ENCODE assay signal across 13 mouse cellular contexts in the genomic region with DNA sequence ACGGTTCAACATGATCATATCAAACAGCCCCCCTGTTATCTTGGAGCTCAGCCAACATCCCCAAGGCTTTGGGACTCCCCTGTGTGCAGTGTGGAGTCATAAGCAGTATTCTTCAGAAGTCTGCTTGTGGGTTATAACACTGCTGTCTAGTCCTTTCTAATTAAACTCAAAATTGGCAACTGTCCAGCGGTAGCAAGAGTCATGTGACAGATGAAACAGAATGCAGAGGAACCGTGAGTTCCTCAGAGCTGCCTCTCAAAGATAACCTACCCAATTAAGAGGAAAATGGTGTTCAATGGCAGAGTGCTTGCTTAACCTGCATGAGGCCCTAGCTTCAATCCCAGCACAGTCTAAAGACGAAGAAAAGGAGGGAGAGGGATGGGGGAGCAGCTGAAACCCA. TPM values are rescaled to one million over a fixed set of nuclear protein-coding genes. Genes with fewer than 3 reads are reported as not detected.
DNase-seq lines count a peak whose midpoint lies in the region; ATAC-seq and TF ChIP-seq lines count a peak whose summit lies in the region.
"Had no signal": no experiment of that assay in that cellular context is flagged by ENCODE, and none has a peak within 500 bp of the region (broad histone marks: within the 10 kb centered on the region; RNA-seq: fewer than 3 reads in every experiment).

No protein-coding gene starts in this region.

- no peak overlapping the region for H3K27ac ChIP-seq in lung, embryonic 14.5 days (ENCODE audit: low read depth)
- H3K27ac ChIP-seq in forebrain, embryonic 16.5 days (ENCODE audit: low read length), result peak overlapping the region; percentile 10; the same call in 1 of the 2 replicates
- H3K27ac ChIP-seq: heart, embryonic 15.5 days; stomach, embryonic 15.5 days had no signal

- H3K27me3 ChIP-seq in lung, embryonic 14.5 days (ENCODE audit: insufficient read depth, low read length), result no peaks in the 10 kb centered on the region
- no peaks in the 10 kb centered on the region for H3K27me3 ChIP-seq in forebrain, embryonic 16.5 days (replicated peaks; ENCODE audit: control insufficient read depth, insufficient read depth, low read length)
- H3K27me3 ChIP-seq: heart, embryonic 15.5 days; stomach, embryonic 15.5 days had no signal

- 15% methylated on average over 4 of the region's 4 CpGs for WGBS in lung, embryonic 14.5 days
- WGBS in forebrain, embryonic 16.5 days, result 5% methylated on average over 4 of the region's 4 CpGs

- no peak overlapping the region for H3K4me3 ChIP-seq in lung, embryonic 14.5 days (ENCODE audit: low read depth, low read length)
- H3K4me3 ChIP-seq in forebrain, embryonic 16.5 days (replicated peaks; ENCODE audit: low read length), result no peak overlapping the region
- H3K4me3 ChIP-seq: erythroblast, embryonic 14.5 days; heart, embryonic 15.5 days; stomach, embryonic 15.5 days had no signal

- H3K9me3 ChIP-seq in lung, embryonic 14.5 days (ENCODE audit: low read depth, low read length), result no peaks in the 10 kb centered on the region
- no peaks in the 10 kb centered on the region for H3K9me3 ChIP-seq in forebrain, embryonic 16.5 days (ENCODE audit: control insufficient read depth, low read length)
- H3K9me3 ChIP-seq: heart, embryonic 15.5 days; stomach, embryonic 15.5 days had no signal

- H3K36me3 ChIP-seq in lung, embryonic 14.5 days (ENCODE audit: insufficient read depth), result no peaks in the 10 kb centered on the region
- no peaks in the 10 kb centered on the region for H3K36me3 ChIP-seq in forebrain, embryonic 16.5 days (ENCODE audit: control insufficient read depth, insufficient read depth)
- H3K36me3 ChIP-seq: heart, embryonic 15.5 days; stomach, embryonic 15.5 days had no signal

- no peak for TF ChIP-seq CTCF in lung, embryonic 14.5 days (IDR thresholded peaks at IDR 0.05; ENCODE audit: low read depth)

- peak; percentile 7 for DNase-seq in cerebellum, adult 9-10 months
- no peak for DNase-seq in cerebellum, adult 9-11 months
- peak; percentile 79 for DNase-seq in lung, embryonic 14.5 days
- DNase-seq in lung, postnatal 4 days, result no peak
- DNase-seq in retina, postnatal 1 day, result peak; percentile 84
- no peak for DNase-seq in cerebellum, adult 8-10 months
- no peak for DNase-seq in gastrocnemius, postnatal 14 days
- DNase-seq: cerebellum, adult 2 months; liver, postnatal 0 days had no signal

- no peak overlapping the region for H3K9ac ChIP-seq in lung, embryonic 14.5 days
- H3K9ac ChIP-seq in forebrain, embryonic 16.5 days (replicated peaks; ENCODE audit: low read depth, low read length), result no peak overlapping the region
- H3K9ac ChIP-seq: heart, embryonic 15.5 days; liver, postnatal 0 days; stomach, embryonic 15.5 days had no signal

- no peaks in the 10 kb centered on the region for H3K4me1 ChIP-seq in lung, embryonic 14.5 days (ENCODE audit: insufficient read depth)
- peaks cover 13% of the 10 kb centered on the region for H3K4me1 ChIP-seq in forebrain, embryonic 16.5 days (replicated peaks; ENCODE audit: control insufficient read depth, insufficient read depth, low read length)
- H3K4me1 ChIP-seq: stomach, embryonic 15.5 days had no signal

- no peak overlapping the region for H3K4me2 ChIP-seq in lung, embryonic 14.5 days
- H3K4me2 ChIP-seq in forebrain, embryonic 16.5 days (ENCODE audit: low read length), result no peak overlapping the region
- H3K4me2 ChIP-seq: heart, embryonic 15.5 days; stomach, embryonic 15.5 days had no signal

- intact Hi-C loops in gastrocnemius, postnatal 14 days (cut with DNase I; ENCODE audit: low total_unique reads), result no loop called here

- ATAC-seq in lung, embryonic 14.5 days (ENCODE audit: insufficient read depth), result 0 out of 2 replicates have a peak, but pooled peaks have one; percentile 32
- ATAC-seq in forebrain, embryonic 16.5 days, result peak; percentile 90
- ATAC-seq: liver, postnatal 0 days had no signal

RNA-seq across cellular contexts. Expression of a gene that starts 32.1 kb away (rescaled TPM):
- polyA plus RNA-seq in lung, embryonic 14.5 days (2014; fragmentation: Nextera tagmentation; extraction: Ambion mirVana), result 0.33 and 0.49 TPM in 2 replicates
- polyA plus RNA-seq in forebrain, embryonic 16.5 days (2015; fragmentation: Nextera tagmentation; extraction: Ambion mirVana), result 1.2 and 3.4 TPM in 2 replicates
- under 1 TPM; 0.33 to 0.64 TPM for total RNA-seq in gastrocnemius, postnatal 14 days (2021)

RNA-seq across cellular contexts. Expression of a gene that starts 33.2 kb away (rescaled TPM):
- polyA plus RNA-seq in lung, embryonic 14.5 days (2014; fragmentation: Nextera tagmentation; extraction: Ambion mirVana), result 76.1 and 77.4 TPM in 2 replicates
- 27.2 and 27.8 TPM in 2 replicates for polyA plus RNA-seq in forebrain, embryonic 16.5 days (2015; fragmentation: Nextera tagmentation; extraction: Ambion mirVana)
- total RNA-seq in gastrocnemius, postnatal 14 days (2021), result 10 to 100 TPM; 60.8 to 63.8 TPM

RNA-seq across cellular contexts. Expression of a gene that starts 35.4 kb away (rescaled TPM):
- 105 and 122 TPM in 2 replicates for polyA plus RNA-seq in lung, embryonic 14.5 days (2014; fragmentation: Nextera tagmentation; extraction: Ambion mirVana)
- 107 and 113 TPM in 2 replicates for polyA plus RNA-seq in forebrain, embryonic 16.5 days (2015; fragmentation: Nextera tagmentation; extraction: Ambion mirVana)
- 10 to 100 TPM; 24.4 to 27.8 TPM for total RNA-seq in gastrocnemius, postnatal 14 days (2021)

Comparison
In these comparisons a context has a peak if more than half of its experiments do, and no peak if none do; other contexts are left out.
1. DNase-seq: peak in cerebellum, adult 9-10 months (single experiment), lung, embryonic 14.5 days (single experiment) and retina, postnatal 1 day (single experiment); none in cerebellum, adult 9-11 months (single experiment), lung, postnatal 4 days (0 of 2), cerebellum, adult 8-10 months (single experiment) and gastrocnemius, postnatal 14 days (single experiment).